Mouse (Mus musculus) heart, embryonic 14.5 days (tissue): ENCODE measurements at regions not wholly inside any gene's neighbourhood (a gene's known extent, or its start where the extent isn't known, plus 50 kb on each side); places are given as distances from the start of the nearest gene placed in this dataset.

Experiments used
- ATAC-seq: fragments of 200-750 bp; cut with Nextera tagmentation; 2 replicates; pipeline ENCODE4 v1.8.0; 2017; ENCODE audit warnings: low read depth, moderate TSS enrichment; ENCODE audit not compliant: insufficient number of reproducible peaks, insufficient read depth, low FRiP score
- H3K27ac ChIP-seq, 2 experiments: fragments of 200-500 bp in 1 of 2; fragments of 300-500 bp in 1 of 2; sonication (generic) in 1 of 2; replicated peaks in 1 of 2; 2 replicates each; pipeline ENCODE4 v1.5.1; 2012 to 2014; ENCODE audit warnings: low read depth in 2 of 2, low read length in 2 of 2, control low read depth in 1 of 2, mild to moderate bottlenecking in 1 of 2, mixed read lengths in 1 of 2; ENCODE audit not compliant: control insufficient read depth in 1 of 2, insufficient read depth in 1 of 2
- H3K27me3 ChIP-seq: fragments of 300-500 bp; sonication (generic); 2 replicates; pipeline ENCODE4 v1.6.1; 2014; ENCODE audit warnings: mild to moderate bottlenecking, low read length, control low read depth; ENCODE audit not compliant: control insufficient read depth, insufficient read depth
- H3K36me3 ChIP-seq: fragments of 300-500 bp; sonication (generic); 2 replicates; pipeline ENCODE4 v1.6.1; 2014; ENCODE audit warnings: mild to moderate bottlenecking, control low read depth, low read length, mixed read lengths; ENCODE audit not compliant: control insufficient read depth, insufficient read depth
- H3K4me1 ChIP-seq, 2 experiments: fragments of 200-500 bp in 1 of 2; fragments of 300-500 bp in 1 of 2; sonication (generic) in 1 of 2; 2 replicates each; pipeline ENCODE4 v1.6.1; 2012 to 2014; ENCODE audit warnings: low read length in 2 of 2, control low read depth in 1 of 2, mixed read lengths in 1 of 2; ENCODE audit not compliant: control insufficient read depth in 2 of 2, insufficient read depth in 2 of 2
- H3K4me2 ChIP-seq: fragments of 300-500 bp; sonication (generic); 2 replicates; pipeline ENCODE4 v1.6.1; 2014; ENCODE audit warnings: mild to moderate bottlenecking, low read length
- H3K4me3 ChIP-seq, 2 experiments: fragments of 200-500 bp in 1 of 2; fragments of 300-500 bp in 1 of 2; sonication (generic) in 1 of 2; 2 replicates each; pipeline ENCODE4 v1.5.1; 2012 to 2014; ENCODE audit warnings: low read length in 2 of 2, mild to moderate bottlenecking in 2 of 2, control low read depth in 1 of 2, low read depth in 1 of 2, moderate library complexity in 1 of 2; ENCODE audit not compliant: control insufficient read depth in 1 of 2, insufficient read depth in 1 of 2
- H3K9ac ChIP-seq: fragments of 300-500 bp; sonication (generic); 2 replicates; pipeline ENCODE4 v1.6.1; 2014; ENCODE audit warnings: mild to moderate bottlenecking, low read length
- H3K9me3 ChIP-seq: fragments of 300-500 bp; sonication (generic); 2 replicates; pipeline ENCODE4 v1.6.1; 2016; ENCODE audit warnings: low read length, control low read depth; ENCODE audit not compliant: control insufficient read depth
- WGBS: fragments of 180-500 bp; shearing (Covaris S2); extraction: QIAGEN DNeasy Blood & Tissue Kit; methylation state at CpG from one replicate; pipeline ENCODE4 v1.1.7; 2014; 5-methylcytosine and 5-hydroxymethylcytosine counted together

GRCm38 (mm10) chr14:120125315-120125714 lies 83.1 kb upstream of the Oxgr1 start:
- WGBS, result 74% methylated on average over 5 of the region's 5 CpGs
- no peak overlapping the region for H3K4me3 ChIP-seq

GRCm38 (mm10) chr14:120127481-120127880 lies 85.2 kb upstream of the Oxgr1 start:
- H3K9me3 ChIP-seq, result 0 out of 2 replicates have a peak, but pooled peaks cover 4% of the 10 kb centered on the region
- H3K27me3 ChIP-seq, result no peaks in the 10 kb centered on the region
- H3K4me3 ChIP-seq, result no peak overlapping the region
- 76% methylated on average over 5 of the region's 5 CpGs for WGBS
- ATAC-seq, result no peak
- no peaks in the 10 kb centered on the region for H3K4me1 ChIP-seq
- H3K27ac ChIP-seq, result no peak overlapping the region
- no peak overlapping the region for H3K4me2 ChIP-seq
- H3K36me3 ChIP-seq, result no peaks in the 10 kb centered on the region
- H3K9ac ChIP-seq, result no peak overlapping the region

More at GRCm38 (mm10) chr14:120125315-120125714, 83.1 kb upstream of the Oxgr1 start:
- ATAC-seq, result no peak
- no peak overlapping the region for H3K27ac ChIP-seq
- no peak overlapping the region for H3K4me2 ChIP-seq
- H3K4me1 ChIP-seq, result no peaks in the 10 kb centered on the region
- no peak overlapping the region for H3K9ac ChIP-seq
- H3K27me3 ChIP-seq, result no peaks in the 10 kb centered on the region
- H3K36me3 ChIP-seq, result no peaks in the 10 kb centered on the region
- H3K9me3 ChIP-seq, result 0 out of 2 replicates have a peak, but pooled peaks cover 4% of the 10 kb centered on the region

- Histone ChIP-seq H3K36me3 (no peaks in the 10 kb centered on the region), H3K9ac (no peak overlapping the region), H3K4me3 (no peak overlapping the region), H3K27ac (no peak overlapping the region), H3K27me3 (no peaks in the 10 kb centered on the region), H3K4me1 (peaks cover 3 to 11% of the 10 kb centered on the region in 2 experiments), H3K9me3 (no peaks in the 10 kb centered on the region), H3K4me2 (no peak overlapping the region)
- 67% methylated on average over 6 of the region's 6 CpGs for WGBS
- no peak for ATAC-seq
These were observed 92.2 kb upstream of the Oxgr1 start for GRCm38 (mm10) chr14:120134346-120135008.

- Histone ChIP-seq H3K36me3 (no peaks in the 10 kb centered on the region), H3K9me3 (no peaks in the 10 kb centered on the region)
These were observed 93.0 kb upstream of the Oxgr1 start for GRCm38 (mm10) chr14:120135198-120135597.

GRCm38 (mm10) chr14:120136736-120137135 lies 94.5 kb upstream of the Oxgr1 start:
- no peak overlapping the region for H3K27ac ChIP-seq
- WGBS, result 64% methylated on average over 8 of the region's 8 CpGs
- H3K27me3 ChIP-seq, result no peaks in the 10 kb centered on the region
- H3K9me3 ChIP-seq, result no peaks in the 10 kb centered on the region
- no peaks in the 10 kb centered on the region for H3K36me3 ChIP-seq
- H3K4me3 ChIP-seq, result no peak overlapping the region
- ATAC-seq, result no peak
- H3K4me1 ChIP-seq, result peaks cover 15 to 33% of the 10 kb centered on the region in 2 experiments
- H3K9ac ChIP-seq, result no peak overlapping the region
- H3K4me2 ChIP-seq, result no peak overlapping the region

More at GRCm38 (mm10) chr14:120135198-120135597, 93.0 kb upstream of the Oxgr1 start:
- 29% methylated on average over 5 of the region's 5 CpGs for WGBS
- no peak overlapping the region for H3K4me3 ChIP-seq
- H3K4me2 ChIP-seq, result no peak overlapping the region
- ATAC-seq, result no peak
- H3K27me3 ChIP-seq, result no peaks in the 10 kb centered on the region
- H3K9ac ChIP-seq, result no peak overlapping the region
- no peak overlapping the region for H3K27ac ChIP-seq
- H3K4me1 ChIP-seq, result peaks cover 8 to 19% of the 10 kb centered on the region in 2 experiments

- no peaks in the 10 kb centered on the region for H3K9me3 ChIP-seq
- peaks cover 15 to 36% of the 10 kb centered on the region in 2 experiments for H3K4me1 ChIP-seq
- H3K27ac ChIP-seq, result peak overlapping the region; percentile 54 to 64
- H3K36me3 ChIP-seq, result no peaks in the 10 kb centered on the region
- H3K4me3 ChIP-seq, result peak overlapping the region; percentile 1 to 22; a peak in 3 of 4 replicates
- peak; percentile 87 for ATAC-seq
- peak overlapping the region; percentile 46 for H3K4me2 ChIP-seq
- WGBS, result 2% methylated on average over 21 of the region's 21 CpGs
- no peaks in the 10 kb centered on the region for H3K27me3 ChIP-seq
- no peak overlapping the region for H3K9ac ChIP-seq
These were observed 95.5 kb upstream of the Oxgr1 start for GRCm38 (mm10) chr14:120137680-120138136.

- no peak overlapping the region for H3K9ac ChIP-seq
- 0 out of 4 replicates have a peak overlapping the region, but pooled peaks of 1 of the 2 experiments have one; percentile 64 for H3K27ac ChIP-seq
- H3K36me3 ChIP-seq, result no peaks in the 10 kb centered on the region
- no peaks in the 10 kb centered on the region for H3K27me3 ChIP-seq
- H3K9me3 ChIP-seq, result no peaks in the 10 kb centered on the region
- no peak overlapping the region for H3K4me3 ChIP-seq
- peaks cover 15 to 36% of the 10 kb centered on the region in 2 experiments for H3K4me1 ChIP-seq
- no peak overlapping the region for H3K4me2 ChIP-seq
- no peak for ATAC-seq
- 81% methylated on average over 5 of the region's 5 CpGs for WGBS
These were observed 96.3 kb upstream of the Oxgr1 start for GRCm38 (mm10) chr14:120138546-120138945.
